Mouse (Mus musculus): ENCODE results near the gene Clns1a. TPM values are rescaled to one million over a fixed set of nuclear protein-coding genes. Genes with fewer than 3 reads are reported as not detected.
A peak's percentile ranks its signal among the peaks of the same experiment; 100 is the strongest.

Clns1a gene
- polyA plus RNA-seq, 1 experiment from 2014 or later: 179 TPM

GRCm38 (mm10) chr7:97696133-97696505 is 315 bp upstream of the Clns1a start:
- peak overlapping the region; percentile 76 for H3K27ac ChIP-seq (ENCODE audit: low read length)
- peak overlapping the region; percentile 95 for H3K4me3 ChIP-seq (ENCODE audit: low read depth, low read length)
- H3K9ac ChIP-seq (replicated peaks; ENCODE audit: low read depth, low read length): peak overlapping the region; percentile 73
- peak; percentile 25; the same call in 1 of the 2 replicates for ATAC-seq (ENCODE audit: insufficient number of reproducible peaks, insufficient read depth, low FRiP score, low read depth)
- H3K4me1 ChIP-seq (ENCODE audit: control insufficient read depth, insufficient read depth, low read length): 0 out of 2 replicates have a peak, but pooled peaks cover 4% of the 10 kb centered on the region
- 37% methylated on average over 19 of the region's 19 CpGs for WGBS
- H3K27me3 ChIP-seq (ENCODE audit: control insufficient read depth, insufficient read depth, low read length): no peaks in the 10 kb centered on the region
- H3K36me3 ChIP-seq (ENCODE audit: control insufficient read depth, insufficient read depth, low read length): no peaks in the 10 kb centered on the region
- H3K9me3 ChIP-seq (ENCODE audit: control insufficient read depth, low read depth, low read length): no peaks in the 10 kb centered on the region
- H3K4me2 ChIP-seq (replicated peaks; ENCODE audit: low read depth, low read length): peak overlapping the region; percentile 77

GRCm38 (mm10) chr7:97700173-97700572 is 3.7 kb downstream of the Clns1a start:
- Histone ChIP-seq H3K36me3 (ENCODE audit: control insufficient read depth, insufficient read depth, low read length) (no peaks in the 10 kb centered on the region), H3K4me3 (ENCODE audit: low read depth, low read length) (no peak overlapping the region), H3K9me3 (ENCODE audit: control insufficient read depth, low read depth, low read length) (no peaks in the 10 kb centered on the region), H3K4me2 (replicated peaks; ENCODE audit: low read depth, low read length) (no peak overlapping the region), H3K4me1 (ENCODE audit: control insufficient read depth, insufficient read depth, low read length) (0 out of 2 replicates have a peak, but pooled peaks cover 4% of the 10 kb centered on the region), H3K27me3 (ENCODE audit: control insufficient read depth, insufficient read depth, low read length) (no peaks in the 10 kb centered on the region), H3K9ac (replicated peaks; ENCODE audit: low read depth, low read length) (no peak overlapping the region), H3K27ac (ENCODE audit: low read length) (no peak overlapping the region)
- WGBS: 90% methylated on average over 4 of the region's 4 CpGs
- ATAC-seq (ENCODE audit: insufficient number of reproducible peaks, insufficient read depth, low FRiP score, low read depth): no peak

GRCm38 (mm10) chr7:97701106-97701505 is 4.7 kb downstream of the Clns1a start:
- 76% methylated on average over 6 of the region's 6 CpGs for WGBS
- ATAC-seq (ENCODE audit: insufficient number of reproducible peaks, insufficient read depth, low FRiP score, low read depth): no peak

GRCm38 (mm10) chr7:97707123-97707522 is 10.7 kb downstream of the Clns1a start:
- H3K27me3 ChIP-seq (ENCODE audit: control insufficient read depth, insufficient read depth, low read length): no peaks in the 10 kb centered on the region
- 85% methylated on average over 4 of the region's 4 CpGs for WGBS
- no peak for ATAC-seq (ENCODE audit: insufficient number of reproducible peaks, insufficient read depth, low FRiP score, low read depth)
- H3K4me1 ChIP-seq (ENCODE audit: control insufficient read depth, insufficient read depth, low read length): no peaks in the 10 kb centered on the region
- no peak overlapping the region for H3K4me2 ChIP-seq (replicated peaks; ENCODE audit: low read depth, low read length)
- H3K9ac ChIP-seq (replicated peaks; ENCODE audit: low read depth, low read length): no peak overlapping the region
- no peak overlapping the region for H3K27ac ChIP-seq (ENCODE audit: low read length)
- peaks cover 10% of the 10 kb centered on the region for H3K36me3 ChIP-seq (ENCODE audit: control insufficient read depth, insufficient read depth, low read length)
- H3K4me3 ChIP-seq (ENCODE audit: low read depth, low read length): no peak overlapping the region
- H3K9me3 ChIP-seq (ENCODE audit: control insufficient read depth, low read depth, low read length): no peaks in the 10 kb centered on the region

More at GRCm38 (mm10) chr7:97701106-97701505, 4.7 kb downstream of the Clns1a start:
- H3K9me3 ChIP-seq (ENCODE audit: control insufficient read depth, low read depth, low read length): no peaks in the 10 kb centered on the region
- H3K9ac ChIP-seq (replicated peaks; ENCODE audit: low read depth, low read length): no peak overlapping the region
- H3K36me3 ChIP-seq (ENCODE audit: control insufficient read depth, insufficient read depth, low read length): peaks cover 3% of the 10 kb centered on the region; the same call in 1 of the 2 replicates
- H3K4me3 ChIP-seq (ENCODE audit: low read depth, low read length): no peak overlapping the region
- H3K27ac ChIP-seq (ENCODE audit: low read length): no peak overlapping the region
- H3K27me3 ChIP-seq (ENCODE audit: control insufficient read depth, insufficient read depth, low read length): no peaks in the 10 kb centered on the region
- 0 out of 2 replicates have a peak, but pooled peaks cover 4% of the 10 kb centered on the region for H3K4me1 ChIP-seq (ENCODE audit: control insufficient read depth, insufficient read depth, low read length)
- H3K4me2 ChIP-seq (replicated peaks; ENCODE audit: low read depth, low read length): no peak overlapping the region

GRCm38 (mm10) chr7:97707809-97708208 is 11.4 kb downstream of the Clns1a start:
- Histone ChIP-seq H3K4me2 (replicated peaks; ENCODE audit: low read depth, low read length) (no peak overlapping the region), H3K9me3 (ENCODE audit: control insufficient read depth, low read depth, low read length) (no peaks in the 10 kb centered on the region), H3K27ac (ENCODE audit: low read length) (no peak overlapping the region), H3K4me3 (ENCODE audit: low read depth, low read length) (no peak overlapping the region), H3K4me1 (ENCODE audit: control insufficient read depth, insufficient read depth, low read length) (no peaks in the 10 kb centered on the region), H3K36me3 (ENCODE audit: control insufficient read depth, insufficient read depth, low read length) (peaks cover 15% of the 10 kb centered on the region), H3K27me3 (ENCODE audit: control insufficient read depth, insufficient read depth, low read length) (no peaks in the 10 kb centered on the region), H3K9ac (replicated peaks; ENCODE audit: low read depth, low read length) (no peak overlapping the region)
- no peak for ATAC-seq (ENCODE audit: insufficient number of reproducible peaks, insufficient read depth, low FRiP score, low read depth)
- 81% methylated on average over 5 of the region's 5 CpGs for WGBS

GRCm38 (mm10) chr7:97709204-97709603 is 12.8 kb downstream of the Clns1a start:
- no peaks in the 10 kb centered on the region for H3K4me1 ChIP-seq (ENCODE audit: control insufficient read depth, insufficient read depth, low read length)
- H3K36me3 ChIP-seq (ENCODE audit: control insufficient read depth, insufficient read depth, low read length): peaks cover 24% of the 10 kb centered on the region
- H3K27ac ChIP-seq (ENCODE audit: low read length): no peak overlapping the region
- no peak overlapping the region for H3K4me3 ChIP-seq (ENCODE audit: low read depth, low read length)
- no peaks in the 10 kb centered on the region for H3K9me3 ChIP-seq (ENCODE audit: control insufficient read depth, low read depth, low read length)
- no peak overlapping the region for H3K4me2 ChIP-seq (replicated peaks; ENCODE audit: low read depth, low read length)
- no peak overlapping the region for H3K9ac ChIP-seq (replicated peaks; ENCODE audit: low read depth, low read length)
- no peaks in the 10 kb centered on the region for H3K27me3 ChIP-seq (ENCODE audit: control insufficient read depth, insufficient read depth, low read length)
- ATAC-seq (ENCODE audit: insufficient number of reproducible peaks, insufficient read depth, low FRiP score, low read depth): 0 out of 2 replicates have a peak, but pooled peaks have one; percentile 33
- WGBS: 89% methylated on average over 3 of the region's 3 CpGs

GRCm38 (mm10) chr7:97714651-97715050 is 18.2 kb downstream of the Clns1a start:
- H3K4me2 ChIP-seq (replicated peaks; ENCODE audit: low read depth, low read length): no peak overlapping the region
- ATAC-seq (ENCODE audit: insufficient number of reproducible peaks, insufficient read depth, low FRiP score, low read depth): no peak
- no peaks in the 10 kb centered on the region for H3K27me3 ChIP-seq (ENCODE audit: control insufficient read depth, insufficient read depth, low read length)
- no peaks in the 10 kb centered on the region for H3K9me3 ChIP-seq (ENCODE audit: control insufficient read depth, low read depth, low read length)
- H3K4me1 ChIP-seq (ENCODE audit: control insufficient read depth, insufficient read depth, low read length): no peaks in the 10 kb centered on the region
- peaks cover 51% of the 10 kb centered on the region for H3K36me3 ChIP-seq (ENCODE audit: control insufficient read depth, insufficient read depth, low read length)
- 96% methylated on average over 5 of the region's 5 CpGs for WGBS
- H3K9ac ChIP-seq (replicated peaks; ENCODE audit: low read depth, low read length): no peak overlapping the region
- H3K4me3 ChIP-seq (ENCODE audit: low read depth, low read length): no peak overlapping the region
- H3K27ac ChIP-seq (ENCODE audit: low read length): no peak overlapping the region

GRCm38 (mm10) chr7:97717326-97717725 is 20.9 kb downstream of the Clns1a start:
- H3K27ac ChIP-seq (ENCODE audit: low read length): no peak overlapping the region
- no peak overlapping the region for H3K4me3 ChIP-seq (ENCODE audit: low read depth, low read length)
- no peak for ATAC-seq (ENCODE audit: insufficient number of reproducible peaks, insufficient read depth, low FRiP score, low read depth)
- H3K9ac ChIP-seq (replicated peaks; ENCODE audit: low read depth, low read length): no peak overlapping the region
- H3K4me2 ChIP-seq (replicated peaks; ENCODE audit: low read depth, low read length): no peak overlapping the region
- peaks cover 48% of the 10 kb centered on the region for H3K36me3 ChIP-seq (ENCODE audit: control insufficient read depth, insufficient read depth, low read length)
- WGBS: 89% methylated on average over 1 of the region's 1 CpGs
- H3K4me1 ChIP-seq (ENCODE audit: control insufficient read depth, insufficient read depth, low read length): no peaks in the 10 kb centered on the region
- no peaks in the 10 kb centered on the region for H3K27me3 ChIP-seq (ENCODE audit: control insufficient read depth, insufficient read depth, low read length)
- H3K9me3 ChIP-seq (ENCODE audit: control insufficient read depth, low read depth, low read length): no peaks in the 10 kb centered on the region

GRCm38 (mm10) chr7:97719078-97719477 is 22.6 kb downstream of the Clns1a start:
- Histone ChIP-seq H3K27ac (ENCODE audit: low read length) (no peak overlapping the region), H3K9ac (replicated peaks; ENCODE audit: low read depth, low read length) (no peak overlapping the region), H3K4me1 (ENCODE audit: control insufficient read depth, insufficient read depth, low read length) (no peaks in the 10 kb centered on the region), H3K36me3 (ENCODE audit: control insufficient read depth, insufficient read depth, low read length) (peaks cover 35% of the 10 kb centered on the region), H3K27me3 (ENCODE audit: control insufficient read depth, insufficient read depth, low read length) (no peaks in the 10 kb centered on the region), H3K4me3 (ENCODE audit: low read depth, low read length) (no peak overlapping the region), H3K4me2 (replicated peaks; ENCODE audit: low read depth, low read length) (no peak overlapping the region), H3K9me3 (ENCODE audit: control insufficient read depth, low read depth, low read length) (no peaks in the 10 kb centered on the region)
- WGBS: 84% methylated on average over 5 of the region's 5 CpGs
- ATAC-seq (ENCODE audit: insufficient number of reproducible peaks, insufficient read depth, low FRiP score, low read depth): no peak

Measured in stomach, embryonic 14.5 days (tissue).